Mouse (Mus musculus) liver, adult 2 months (tissue): ENCODE measurements at regions not wholly inside any gene's neighbourhood (a gene's known extent, or its start where the extent isn't known, plus 50 kb on each side); places are given as distances from the start of the nearest gene placed in this dataset.

Source experiments
- CTCF ChIP-seq: fragments of 200-500 bp; IDR thresholded peaks from 2 replicates; pipeline ENCODE4 v1.5.1; 2011; ENCODE audit warnings: low read depth, low read length, control low read depth
- POLR2A ChIP-seq: fragments of 200-500 bp; IDR thresholded peaks from 2 replicates; pipeline ENCODE4 v1.6.1; 2011; ENCODE audit warnings: low read length, control low read depth; ENCODE audit not compliant: insufficient read depth; ENCODE audit errors: extremely low read depth

GRCm38 (mm10) chr17:75907085-75907484 lies 355.3 kb upstream of the Fam98a start:
- TF ChIP-seq CTCF = no peak
- TF ChIP-seq POLR2A = no peak
